Mouse (Mus musculus) kidney, adult 2 months (tissue): ENCODE results near the gene Vwce. TPM values are rescaled to one million over a fixed set of nuclear protein-coding genes. Genes with fewer than 3 reads are reported as not detected.

Experiments used
- DNase-seq: peaks from one replicate; pipeline ENCODE4 v3.0.0; 2021
- H3K27ac ChIP-seq: fragments of 200-500 bp; 2 replicates; pipeline ENCODE4 v1.5.1; 2012; ENCODE audit warnings: low read depth, low read length, control low read depth, inconsistent platforms; ENCODE audit not compliant: insufficient read depth
- H3K27me3 ChIP-seq: fragments of 200-500 bp; replicated peaks from 2 replicates; pipeline ENCODE4 v1.6.1; 2012; ENCODE audit warnings: mild to moderate bottlenecking, moderate library complexity, low read length, inconsistent platforms; ENCODE audit not compliant: control insufficient read depth, insufficient read depth
- H3K36me3 ChIP-seq: fragments of 200-500 bp; 2 replicates; pipeline ENCODE4 v1.6.1; 2012; ENCODE audit warnings: mild to moderate bottlenecking, moderate library complexity, low read length, inconsistent platforms; ENCODE audit not compliant: control insufficient read depth, insufficient read depth
- H3K4me1 ChIP-seq: fragments of 200-500 bp; 2 replicates; pipeline ENCODE4 v1.6.1; 2011; ENCODE audit warnings: low read length; ENCODE audit not compliant: control insufficient read depth, insufficient read depth
- H3K4me3 ChIP-seq: fragments of 200-500 bp; 2 replicates; pipeline ENCODE4 v1.5.1; 2011; ENCODE audit warnings: mild to moderate bottlenecking, low read depth, low read length, control low read depth; ENCODE audit not compliant: insufficient read depth
- CTCF ChIP-seq: fragments of 200-500 bp; conservative IDR thresholded peaks from 2 replicates; pipeline ENCODE4 v1.5.1; 2011; ENCODE audit warnings: low read depth, mild to moderate bottlenecking, control low read depth, low read length, moderate library complexity, mixed read lengths; ENCODE audit not compliant: insufficient read depth, insufficient read length
- POLR2A ChIP-seq: fragments of 200-500 bp; IDR thresholded peaks from one replicate; pipeline ENCODE4 v1.6.1; 2011; ENCODE audit warnings: low read depth, low read length, control low read depth
- WGBS: fragments of 180-500 bp; shearing (Covaris S2); methylation state at CpG from one replicate; pipeline ENCODE4 v1.1.7; 2018; 5-methylcytosine and 5-hydroxymethylcytosine counted together
- polyA plus RNA-seq: library from polyadenylated mRNA; depleted of rRNA; stranded (reverse); fragments of >200 nt; gene quantifications from 2 replicates; pipeline ENCODE4 v1.2.3, GENCODE M21; 2012; rRNA removed

Gene Vwce
- polyA plus RNA-seq: 15.3 and 17.3 TPM in 2 replicates

DNA sequence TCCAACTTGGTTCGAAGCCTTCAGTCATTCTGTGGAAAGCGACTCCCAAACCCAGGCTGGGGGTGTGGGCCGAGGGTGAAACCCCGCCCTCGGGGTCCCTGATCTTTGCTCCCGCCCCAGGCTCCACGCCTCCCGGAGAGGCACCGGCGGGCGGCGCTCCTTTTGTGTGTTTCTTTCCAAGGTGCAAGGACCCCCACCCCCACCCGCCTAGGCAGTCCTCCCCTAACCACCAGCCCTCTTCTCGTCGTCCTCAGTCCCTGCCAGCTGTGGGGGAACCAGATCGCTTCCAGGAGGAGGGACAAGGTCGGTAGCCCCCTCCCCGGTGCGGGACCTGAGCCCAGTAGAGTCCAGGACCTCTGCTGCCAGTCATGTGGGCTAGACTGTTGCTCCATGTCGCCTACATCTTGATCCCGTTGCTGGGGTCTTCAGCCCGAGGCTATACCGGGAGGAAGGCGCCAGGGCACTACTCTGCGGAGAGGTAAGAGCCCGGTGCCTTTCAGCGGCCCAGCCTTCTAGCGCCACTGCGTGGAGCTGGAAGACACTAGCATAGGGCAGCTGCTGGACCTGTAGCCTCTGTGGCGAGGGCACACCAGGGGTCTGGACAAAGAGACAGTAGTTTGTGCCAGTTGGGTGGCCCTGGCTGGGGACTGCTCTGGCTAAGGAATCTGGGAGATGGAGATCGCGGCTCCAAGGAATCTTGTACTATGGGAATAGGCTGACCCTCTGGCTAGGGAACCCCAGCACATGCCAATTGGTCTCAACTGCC is at the start of gene Vwce:
TSS of gene Vwce (plus strand) at position 108 of the 766 bp plus-strand sequence.
- DNase-seq: peak; percentile 61
- no peaks in the 10 kb centered on the region for H3K27me3 ChIP-seq
- peak within 1 kb of the TSS; percentile 51 for H3K4me3 ChIP-seq
- WGBS: 3% methylated on average over 32 of the region's 32 CpGs
- no peaks in the 10 kb centered on the region for H3K36me3 ChIP-seq
- H3K27ac ChIP-seq: peak within 1 kb of the TSS; percentile 76
- 0 out of 2 replicates have a peak, but pooled peaks cover 4% of the 10 kb centered on the region for H3K4me1 ChIP-seq
- TF ChIP-seq POLR2A (no peak), CTCF (peak; percentile 40; the same call in 1 of the 2 replicates)

DNA sequence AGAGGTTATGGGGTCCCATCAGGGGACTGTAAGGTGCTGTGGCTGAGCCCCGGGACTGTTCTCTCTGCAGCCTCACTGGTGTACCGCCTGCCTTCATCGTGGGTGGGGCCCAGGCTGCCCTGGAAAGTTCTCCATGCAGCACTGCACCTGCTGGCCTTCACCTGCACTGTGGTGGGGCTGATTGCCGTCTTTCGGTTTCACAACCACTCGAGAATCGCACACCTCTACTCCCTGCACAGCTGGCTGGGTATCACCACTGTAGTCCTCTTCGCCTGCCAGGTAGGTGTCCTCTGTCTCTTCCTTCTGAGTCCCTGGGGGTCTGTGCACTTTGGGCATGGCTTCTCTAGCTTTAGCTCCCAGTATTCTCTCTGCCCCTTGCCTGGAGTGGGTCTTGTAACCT is 48.9 kb upstream of the Vwce start:
- no peak for TF ChIP-seq POLR2A
- TF ChIP-seq CTCF: no peak
- no peak overlapping the region for H3K27ac ChIP-seq
- no peaks in the 10 kb centered on the region for H3K36me3 ChIP-seq
- no peaks in the 10 kb centered on the region for H3K27me3 ChIP-seq
- 67% methylated on average over 8 of the region's 8 CpGs for WGBS
- H3K4me3 ChIP-seq: no peak overlapping the region
- no peaks in the 10 kb centered on the region for H3K4me1 ChIP-seq
- no peak for DNase-seq

DNA sequence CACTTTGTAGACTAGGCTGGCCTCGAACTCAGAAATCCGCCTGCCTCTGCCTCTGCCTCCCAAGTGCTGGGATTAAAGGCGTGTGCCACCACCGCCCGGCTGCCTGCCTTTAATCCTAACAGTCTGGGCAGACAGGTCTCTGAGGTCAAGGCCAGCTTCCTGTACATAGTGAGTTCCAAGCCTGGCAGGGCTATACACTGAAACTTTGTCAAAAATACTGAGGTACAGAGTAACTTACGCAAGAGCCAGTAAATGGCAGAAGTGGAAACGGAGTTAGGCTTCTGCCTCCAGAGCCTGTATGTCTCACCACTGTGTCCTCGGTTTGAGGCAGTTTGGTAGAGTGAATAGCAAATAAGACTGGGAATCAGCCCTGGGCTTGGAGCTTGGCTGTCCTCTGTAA is 46.8 kb upstream of the Vwce start:
- H3K36me3 ChIP-seq: no peaks in the 10 kb centered on the region
- TF ChIP-seq POLR2A (no peak), CTCF (no peak)
- no peaks in the 10 kb centered on the region for H3K27me3 ChIP-seq
- H3K4me3 ChIP-seq: no peak overlapping the region
- no peak for DNase-seq
- WGBS: 90% methylated on average over 8 of the region's 8 CpGs
- no peak overlapping the region for H3K27ac ChIP-seq
- H3K4me1 ChIP-seq: no peaks in the 10 kb centered on the region

GRCm38 (mm10) chr19:10589127-10589857 is 44.7 kb upstream of the Vwce start:
- TF ChIP-seq CTCF: no peak
- no peak for TF ChIP-seq POLR2A
- no peak for DNase-seq
- H3K4me3 ChIP-seq: no peak overlapping the region
- peaks cover 2% of the 10 kb centered on the region; the same call in 1 of the 2 replicates for H3K36me3 ChIP-seq
- H3K27me3 ChIP-seq: no peaks in the 10 kb centered on the region
- H3K4me1 ChIP-seq: no peaks in the 10 kb centered on the region
- WGBS: 59% methylated on average over 5 of the region's 5 CpGs
- H3K27ac ChIP-seq: no peak overlapping the region

DNA sequence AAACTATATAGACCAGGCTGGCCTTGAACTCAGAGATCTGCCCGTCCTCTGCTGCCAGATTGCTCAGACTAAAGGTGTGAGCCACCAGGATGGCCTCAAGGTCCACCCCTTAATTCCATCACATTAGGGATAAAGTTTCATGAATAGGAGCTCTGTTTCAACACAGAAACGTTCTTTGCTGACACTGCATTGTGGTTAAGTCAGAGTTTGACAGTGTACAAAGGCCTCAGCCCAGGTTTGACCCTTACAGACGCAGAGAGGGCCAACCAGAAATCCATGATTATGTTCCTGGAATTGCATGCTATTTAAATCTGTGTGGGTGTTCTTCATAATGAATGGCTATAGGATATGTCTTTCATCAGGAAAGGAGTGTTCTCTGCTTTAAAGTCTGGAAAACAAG is 43.7 kb upstream of the Vwce start:
- no peak for DNase-seq
- H3K4me1 ChIP-seq: no peaks in the 10 kb centered on the region
- TF ChIP-seq CTCF (no peak), POLR2A (no peak)
- peaks cover 2% of the 10 kb centered on the region; the same call in 1 of the 2 replicates for H3K36me3 ChIP-seq
- no peaks in the 10 kb centered on the region for H3K27me3 ChIP-seq
- H3K4me3 ChIP-seq: no peak overlapping the region
- WGBS: 55% methylated on average over 3 of the region's 3 CpGs
- H3K27ac ChIP-seq: no peak overlapping the region

DNA sequence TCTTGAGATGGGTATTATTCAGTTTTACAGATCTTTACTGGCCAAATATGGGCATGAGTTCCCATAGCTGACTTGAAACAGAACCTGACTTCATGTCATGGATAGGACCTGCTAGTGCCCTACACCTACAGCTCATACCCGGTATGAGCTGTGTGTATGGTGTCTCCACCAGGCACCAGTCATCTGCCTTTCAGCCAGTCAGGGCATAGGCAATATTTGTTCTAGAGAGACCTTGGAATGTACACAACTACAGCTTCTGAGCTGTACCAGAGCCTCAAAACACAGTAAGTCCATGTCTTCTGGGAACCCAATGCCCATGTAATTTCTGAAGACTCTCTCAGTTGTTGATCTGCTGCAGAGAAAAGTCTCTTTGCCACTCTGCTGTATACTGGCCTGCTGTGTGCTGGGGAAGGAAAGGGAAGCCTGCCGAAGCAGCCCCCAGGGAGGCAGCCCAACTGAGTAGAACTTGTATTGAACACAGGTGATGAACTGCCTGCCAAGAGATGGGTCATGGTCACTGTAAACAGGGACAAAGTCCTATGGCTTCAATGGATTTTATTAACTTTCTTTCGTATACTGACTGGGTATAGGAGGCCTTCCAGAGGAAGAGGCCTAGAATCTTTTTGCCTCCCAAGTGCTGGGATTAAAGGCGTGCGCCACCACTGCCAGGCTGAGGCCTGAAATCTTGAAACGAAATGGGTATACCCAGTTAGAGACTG is 42.2 kb upstream of the Vwce start:
- 84% methylated on average over 6 of the region's 6 CpGs for WGBS

DNA sequence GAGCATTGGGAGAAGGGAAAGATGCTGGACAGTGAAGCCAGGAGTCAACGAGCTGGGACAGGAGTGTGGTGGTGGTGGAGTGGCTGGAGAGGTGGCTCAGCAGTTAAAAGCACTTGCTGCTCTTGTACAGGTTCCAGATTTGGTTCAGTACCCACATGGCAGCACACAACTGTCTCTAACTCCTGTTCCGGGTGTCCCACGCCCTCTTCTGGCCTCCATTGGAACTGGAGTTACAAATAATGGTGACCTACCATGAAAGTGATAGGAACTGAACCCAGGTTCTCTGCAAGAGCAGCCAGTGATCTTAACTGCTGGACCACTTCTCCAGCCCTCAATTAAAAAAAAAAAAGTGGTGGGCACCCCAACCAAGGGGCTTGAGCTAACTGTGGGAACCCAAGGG is 35.8 kb upstream of the Vwce start:
- Histone ChIP-seq H3K27me3 (no peaks in the 10 kb centered on the region), H3K4me1 (0 out of 2 replicates have a peak, but pooled peaks cover 5% of the 10 kb centered on the region), H3K4me3 (no peak overlapping the region), H3K27ac (no peak overlapping the region), H3K36me3 (no peaks in the 10 kb centered on the region; the same call in 1 of the 2 replicates)
- WGBS: 35% methylated on average over 3 of the region's 3 CpGs
- TF ChIP-seq CTCF (peak; percentile 48), POLR2A (no peak)
- peak; percentile 34 for DNase-seq

More for the DNA sequence above, 42.2 kb upstream of the Vwce start:
- no peak for DNase-seq
- H3K27ac ChIP-seq: no peak overlapping the region
- H3K36me3 ChIP-seq: peaks cover 2% of the 10 kb centered on the region; the same call in 1 of the 2 replicates
- no peaks in the 10 kb centered on the region for H3K27me3 ChIP-seq
- no peaks in the 10 kb centered on the region for H3K4me1 ChIP-seq
- TF ChIP-seq CTCF (no peak), POLR2A (no peak)
- no peak overlapping the region for H3K4me3 ChIP-seq
